In genomic region chr9:27724576-27724975, GRCm38 (mm10) we compare ENCODE assay signal across 19 mouse cellular contexts.
DNase-seq lines count a peak whose midpoint lies in the region; ATAC-seq lines count a peak whose summit lies in the region.
"Had no signal": no experiment of that assay in that cellular context is flagged by ENCODE, and none has a peak within 500 bp of the region (broad histone marks: within the 10 kb centered on the region; RNA-seq: fewer than 3 reads in every experiment).

No protein-coding gene starts in this region.

- ATAC-seq in liver, embryonic 11.5 days (replicated peaks; ENCODE audit: low FRiP score) = no peak
- ATAC-seq: midbrain, embryonic 13.5 days; Patski had no signal

- no peaks in the 10 kb centered on the region for H3K27me3 ChIP-seq in liver, embryonic 11.5 days (replicated peaks; ENCODE audit: control insufficient read depth, insufficient read depth, low read length)
- H3K27me3 ChIP-seq: limb, embryonic 15.5 days; midbrain, embryonic 13.5 days had no signal

- peak; percentile 27 to 28 for DNase-seq in cerebellum, postnatal 25 days
- DNase-seq in cerebellum, adult 8-10 months = no peak
- DNase-seq in right cerebral cortex, adult 18-20 months = peak; percentile 63
- DNase-seq in right cerebral cortex, postnatal 4 days = no peak
- DNase-seq in left cerebral cortex, adult 11 months (ENCODE audit: low spot score) = peak; percentile 17
- DNase-seq in telencephalon, adult 2 months (ENCODE audit: low read depth, low spot score) = peak; percentile 71
- DNase-seq in spleen, adult 12 weeks (ENCODE audit: low spot score) = no peak
- DNase-seq in liver, embryonic 11.5 days (ENCODE audit: low spot score) = no peak
- DNase-seq: adrenal gland, postnatal 36 days; B cell, adult 2 months; heart, postnatal 36 days; lung, adult 18-20 months; lung, postnatal 4 days; spleen, adult 18-20 months had no signal

- H3K4me3 ChIP-seq in liver, embryonic 11.5 days (ENCODE audit: low read depth, low read length) = no peak overlapping the region
- H3K4me3 ChIP-seq: embryonic facial prominence, embryonic 10.5 days; heart, embryonic 12.5 days; limb, embryonic 15.5 days; midbrain, embryonic 13.5 days had no signal

- no peak overlapping the region for H3K27ac ChIP-seq in liver, embryonic 11.5 days (ENCODE audit: low read depth, low read length)
- H3K27ac ChIP-seq: embryonic facial prominence, embryonic 10.5 days; limb, embryonic 15.5 days; midbrain, embryonic 13.5 days had no signal

- no peaks in the 10 kb centered on the region for H3K9me3 ChIP-seq in liver, embryonic 11.5 days (ENCODE audit: control insufficient read depth, low read length)
- H3K9me3 ChIP-seq: embryonic facial prominence, embryonic 10.5 days; heart, embryonic 12.5 days; limb, embryonic 15.5 days; midbrain, embryonic 13.5 days had no signal

- H3K4me2 ChIP-seq in liver, embryonic 11.5 days = no peak overlapping the region
- H3K4me2 ChIP-seq: heart, embryonic 12.5 days; limb, embryonic 15.5 days; midbrain, embryonic 13.5 days had no signal

- H3K36me3 ChIP-seq in liver, embryonic 11.5 days (ENCODE audit: control insufficient read depth, insufficient read depth, low read length) = no peaks in the 10 kb centered on the region
- H3K36me3 ChIP-seq: embryonic facial prominence, embryonic 10.5 days; heart, embryonic 12.5 days; limb, embryonic 15.5 days; midbrain, embryonic 13.5 days had no signal

- H3K9ac ChIP-seq in liver, embryonic 11.5 days (ENCODE audit: low read depth, low read length) = no peak overlapping the region
- H3K9ac ChIP-seq: heart, embryonic 12.5 days; limb, embryonic 15.5 days; midbrain, embryonic 13.5 days had no signal

- WGBS in liver, embryonic 11.5 days = 86% methylated on average over 2 of the region's 2 CpGs

- no peaks in the 10 kb centered on the region for H3K4me1 ChIP-seq in liver, embryonic 11.5 days (replicated peaks; ENCODE audit: control insufficient read depth, insufficient read depth, low read length)

Comparison
In these comparisons a context has a peak if more than half of its experiments do, and no peak if none do; other contexts are left out.
1. DNase-seq: peak in cerebellum, postnatal 25 days (2 of 2), right cerebral cortex, adult 18-20 months (single experiment), left cerebral cortex, adult 11 months (single experiment) and telencephalon, adult 2 months (single experiment); none in cerebellum, adult 8-10 months (single experiment), right cerebral cortex, postnatal 4 days (single experiment), spleen, adult 12 weeks (single experiment) and liver, embryonic 11.5 days (single experiment).